9 mouse cellular contexts compared by ENCODE assay signal in genomic region chr3:51157291-51157650, GRCm38 (mm10).
DNase-seq lines count a peak whose midpoint lies in the region; ATAC-seq and TF ChIP-seq lines count a peak whose summit lies in the region.
"Had no signal": no experiment of that assay in that cellular context is flagged by ENCODE, and none has a peak within 500 bp of the region (broad histone marks: within the 10 kb centered on the region; RNA-seq: fewer than 3 reads in every experiment).

No protein-coding gene starts in this region.

- H3K4me3 ChIP-seq in heart, embryonic 15.5 days, result no peak overlapping the region
- no peak overlapping the region for H3K4me3 ChIP-seq in embryonic facial prominence, embryonic 13.5 days
- H3K4me3 ChIP-seq in hindbrain, embryonic 11.5 days (ENCODE audit: low read depth, low read length), result no peak overlapping the region
- H3K4me3 ChIP-seq in liver, postnatal 0 days (ENCODE audit: low read depth, low read length), result 0 out of 2 replicates have a peak overlapping the region, but pooled peaks have one; percentile 1
- H3K4me3 ChIP-seq: limb, embryonic 12.5 days had no signal

- H3K36me3 ChIP-seq in heart, embryonic 15.5 days, result no peaks in the 10 kb centered on the region
- H3K36me3 ChIP-seq in embryonic facial prominence, embryonic 13.5 days, result no peaks in the 10 kb centered on the region
- no peaks in the 10 kb centered on the region for H3K36me3 ChIP-seq in hindbrain, embryonic 11.5 days (ENCODE audit: control insufficient read depth, insufficient read depth, low read length)
- no peaks in the 10 kb centered on the region for H3K36me3 ChIP-seq in liver, postnatal 0 days (replicated peaks; ENCODE audit: insufficient read depth, low read length)
- H3K36me3 ChIP-seq: limb, embryonic 12.5 days had no signal

- intact Hi-C loops in heart, postnatal 36 days (cut with DNase I), result loop anchor here (2.0 kb wide), 1 partner anchor 14 kb away; no protein-coding TSS in a partner anchor

- no peak for TF ChIP-seq CTCF in liver, postnatal 0 days (IDR thresholded peaks at IDR 0.05; ENCODE audit: low read depth)

- peak overlapping the region; percentile 60 for H3K27ac ChIP-seq in heart, embryonic 15.5 days
- H3K27ac ChIP-seq in embryonic facial prominence, embryonic 13.5 days, result no peak overlapping the region
- peak overlapping the region; percentile 37; the same call in 1 of the 2 replicates for H3K27ac ChIP-seq in hindbrain, embryonic 11.5 days (ENCODE audit: low read depth, low read length)
- H3K27ac ChIP-seq in liver, postnatal 0 days (ENCODE audit: low read depth), result peak overlapping the region; percentile 90
- H3K27ac ChIP-seq: limb, embryonic 12.5 days had no signal

- H3K27me3 ChIP-seq in heart, embryonic 15.5 days, result no peaks in the 10 kb centered on the region
- H3K27me3 ChIP-seq in embryonic facial prominence, embryonic 13.5 days, result no peaks in the 10 kb centered on the region
- H3K27me3 ChIP-seq in hindbrain, embryonic 11.5 days (ENCODE audit: control insufficient read depth, insufficient read depth, low read length), result no peaks in the 10 kb centered on the region
- no peaks in the 10 kb centered on the region for H3K27me3 ChIP-seq in liver, postnatal 0 days (ENCODE audit: insufficient read depth, low read length)
- H3K27me3 ChIP-seq: limb, embryonic 12.5 days had no signal

- peak overlapping the region; percentile 40 for H3K4me2 ChIP-seq in heart, embryonic 15.5 days
- H3K4me2 ChIP-seq in embryonic facial prominence, embryonic 13.5 days, result peak overlapping the region; percentile 30
- H3K4me2 ChIP-seq in hindbrain, embryonic 11.5 days (replicated peaks; ENCODE audit: low read depth, low read length), result no peak overlapping the region
- H3K4me2 ChIP-seq in liver, postnatal 0 days (ENCODE audit: low read depth, low read length), result peak overlapping the region; percentile 62
- H3K4me2 ChIP-seq: limb, embryonic 12.5 days had no signal

- peaks cover 13% of the 10 kb centered on the region for H3K4me1 ChIP-seq in heart, embryonic 15.5 days (replicated peaks)
- H3K4me1 ChIP-seq in embryonic facial prominence, embryonic 13.5 days, result peaks cover 30% of the 10 kb centered on the region
- peaks cover 6% of the 10 kb centered on the region; the same call in 1 of the 2 replicates for H3K4me1 ChIP-seq in hindbrain, embryonic 11.5 days (replicated peaks; ENCODE audit: control insufficient read depth, insufficient read depth, low read length)
- H3K4me1 ChIP-seq in liver, postnatal 0 days (ENCODE audit: insufficient read depth), result peaks cover 24% of the 10 kb centered on the region

- H3K9ac ChIP-seq in heart, embryonic 15.5 days, result no peak overlapping the region
- H3K9ac ChIP-seq in embryonic facial prominence, embryonic 13.5 days, result 0 out of 2 replicates have a peak overlapping the region, but pooled peaks have one; percentile 36
- H3K9ac ChIP-seq in hindbrain, embryonic 11.5 days (ENCODE audit: low read depth, low read length), result no peak overlapping the region
- no peak overlapping the region for H3K9ac ChIP-seq in liver, postnatal 0 days (replicated peaks)
- H3K9ac ChIP-seq: limb, embryonic 12.5 days had no signal

- 12% methylated on average over 4 of the region's 4 CpGs for WGBS in heart, embryonic 15.5 days
- WGBS in embryonic facial prominence, embryonic 13.5 days, result 10% methylated on average over 4 of the region's 4 CpGs
- 32% methylated on average over 4 of the region's 4 CpGs for WGBS in hindbrain, embryonic 11.5 days
- 25% methylated on average over 4 of the region's 4 CpGs for WGBS in liver, postnatal 0 days (ENCODE audit: insufficient replicate concordance)

- DNase-seq in heart, postnatal 36 days, result no peak
- DNase-seq in hindbrain, embryonic 11.5 days (ENCODE audit: low spot score), result no peak
- DNase-seq in liver, postnatal 0 days, result no peak
- DNase-seq in spleen, adult 18-20 months, result no peak
- DNase-seq in lung, postnatal 14 days, result no peak
- DNase-seq in retina, embryonic 14.5 days (ENCODE audit: low spot score), result no peak

- no peaks in the 10 kb centered on the region for H3K9me3 ChIP-seq in heart, embryonic 15.5 days (replicated peaks)
- H3K9me3 ChIP-seq in embryonic facial prominence, embryonic 13.5 days, result no peaks in the 10 kb centered on the region
- H3K9me3 ChIP-seq in hindbrain, embryonic 11.5 days (ENCODE audit: control insufficient read depth, low read length), result no peaks in the 10 kb centered on the region
- no peaks in the 10 kb centered on the region for H3K9me3 ChIP-seq in liver, postnatal 0 days (ENCODE audit: low read length)
- H3K9me3 ChIP-seq: limb, embryonic 12.5 days had no signal

- TF ChIP-seq EP300 in liver, postnatal 0 days (IDR thresholded peaks at IDR 0.05; ENCODE audit: low read depth), result no peak

- ATAC-seq in heart, embryonic 15.5 days (replicated peaks; ENCODE audit: insufficient number of reproducible peaks, insufficient read depth, low FRiP score, low read depth), result no peak
- ATAC-seq in embryonic facial prominence, embryonic 13.5 days (ENCODE audit: insufficient number of reproducible peaks, insufficient read depth, low FRiP score, low TSS enrichment, low read depth), result no peak
- no peak; the same call in 1 of the 2 replicates for ATAC-seq in hindbrain, embryonic 11.5 days (ENCODE audit: low FRiP score)
- no peak for ATAC-seq in liver, postnatal 0 days
